Mouse (Mus musculus) left cerebral cortex, adult 8-10 months (tissue): ENCODE results near the gene Cmtm2b. TPM values are rescaled to one million over a fixed set of nuclear protein-coding genes. Genes with fewer than 3 reads are reported as not detected.

Experiments
- DNase-seq, 2 experiments: peaks; one replicate each; pipeline ENCODE4 v3.0.0; 2022; ENCODE audit warnings: low spot score in 2 of 2
- total RNA-seq, 4 experiments: library from RNA; stranded (reverse); gene quantifications; 2 replicates each; pipeline ENCODE4 v1.2.4; 2022

The Cmtm2b gene
- total RNA-seq, 4 experiments from 2014 or later = not detected

DNA sequence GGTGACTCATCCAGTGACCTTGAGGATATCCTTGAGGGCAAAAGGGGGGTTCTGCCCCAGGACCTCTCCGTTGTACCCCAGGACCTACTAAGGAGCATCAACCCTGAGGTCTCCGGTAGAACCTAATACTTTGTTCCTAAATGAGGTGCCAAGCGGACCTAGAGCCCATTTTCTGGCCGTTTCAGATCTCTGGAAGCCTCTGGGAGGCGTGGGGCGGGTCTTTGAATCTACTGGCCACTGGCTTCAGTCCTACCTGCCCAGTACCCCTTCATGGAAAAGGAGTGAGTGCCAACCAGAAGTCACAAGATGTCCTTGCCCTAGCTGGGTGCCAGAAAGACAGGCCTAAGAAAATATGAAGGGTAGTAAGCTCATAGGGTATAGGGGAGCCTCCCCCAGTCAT is 19.6 kb downstream of the Cmtm2b start:
- no peak for DNase-seq

DNA sequence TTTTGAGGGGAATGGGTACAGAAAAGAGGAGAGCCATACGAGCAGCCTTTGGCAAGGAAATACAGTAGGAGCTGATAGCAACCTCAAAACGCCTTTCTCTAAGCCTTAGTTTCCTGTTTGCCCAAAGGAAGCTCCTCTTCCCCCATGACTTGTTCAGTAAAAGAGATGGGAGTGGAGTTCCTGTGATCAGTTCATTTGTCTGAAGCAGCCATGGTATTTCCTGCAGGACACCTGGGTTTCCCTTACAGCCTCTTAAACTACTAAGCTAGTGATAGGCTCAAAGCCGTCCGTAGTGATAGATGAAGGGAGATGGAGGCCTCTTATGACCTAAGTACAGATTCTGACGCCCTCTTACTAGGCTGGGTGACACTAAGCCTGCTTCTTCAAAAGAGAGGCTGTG is 20.4 kb downstream of the Cmtm2b start:
- DNase-seq = no peak

DNA sequence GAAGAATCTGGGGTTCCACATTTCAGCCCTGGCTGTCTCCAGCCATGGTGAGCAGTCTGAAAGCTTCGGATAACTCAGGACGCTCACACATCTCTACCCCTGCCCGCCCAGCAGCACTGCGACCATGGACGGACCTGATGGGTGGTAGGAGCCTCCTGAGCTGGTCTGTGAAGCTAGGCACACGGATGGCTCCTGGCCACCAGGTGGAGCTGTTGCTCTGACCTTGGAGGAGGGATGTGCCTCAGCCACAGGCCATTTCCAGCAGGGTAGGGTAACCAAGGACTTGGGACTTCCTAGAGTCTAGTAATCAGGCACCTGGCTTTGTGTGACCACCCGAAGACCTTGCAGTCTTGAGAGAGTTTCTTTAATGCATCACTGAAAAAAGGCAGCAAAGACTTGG is 21.9 kb downstream of the Cmtm2b start:
- DNase-seq = peak; percentile 64 to 78

DNA sequence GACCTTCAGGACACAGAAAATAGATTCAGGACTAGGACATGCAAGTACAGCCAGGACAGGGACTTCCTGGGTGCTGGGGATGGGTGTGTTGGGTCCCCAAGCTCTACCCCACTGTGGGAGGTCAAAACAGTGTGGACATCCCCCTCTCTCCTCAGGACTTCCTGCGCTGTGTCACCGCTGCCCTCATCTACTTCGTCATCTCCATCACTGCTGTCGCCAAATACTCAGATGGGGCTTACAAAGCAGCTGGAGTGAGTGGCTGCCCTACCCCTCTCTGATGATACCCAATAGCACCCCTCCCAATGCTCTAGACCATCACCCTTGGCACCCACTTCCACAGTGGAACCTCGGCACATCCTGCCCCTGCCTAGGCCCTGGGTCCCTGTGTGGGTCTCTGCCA is 22.6 kb downstream of the Cmtm2b start:
- no peak for DNase-seq

DNA sequence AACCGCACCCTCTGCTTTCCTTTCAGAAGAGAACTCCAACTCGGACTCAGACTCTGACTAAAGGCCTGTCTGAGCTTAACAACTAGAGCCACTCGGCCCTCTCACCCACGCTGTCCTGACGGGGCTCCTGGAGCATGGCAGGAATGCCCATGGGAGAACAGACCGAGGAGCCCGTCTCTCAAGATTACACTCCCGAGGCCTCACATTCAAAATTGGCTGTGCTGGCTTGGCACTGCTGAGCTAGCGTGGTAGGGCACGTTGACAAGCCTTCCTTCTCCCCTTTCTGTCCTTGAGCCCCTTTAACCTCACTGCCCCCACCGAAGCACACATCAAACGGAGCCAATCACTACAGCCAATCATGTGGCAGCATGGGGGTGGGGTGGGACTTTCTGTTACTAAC is 24.7 kb downstream of the Cmtm2b start:
- DNase-seq = no peak

DNA sequence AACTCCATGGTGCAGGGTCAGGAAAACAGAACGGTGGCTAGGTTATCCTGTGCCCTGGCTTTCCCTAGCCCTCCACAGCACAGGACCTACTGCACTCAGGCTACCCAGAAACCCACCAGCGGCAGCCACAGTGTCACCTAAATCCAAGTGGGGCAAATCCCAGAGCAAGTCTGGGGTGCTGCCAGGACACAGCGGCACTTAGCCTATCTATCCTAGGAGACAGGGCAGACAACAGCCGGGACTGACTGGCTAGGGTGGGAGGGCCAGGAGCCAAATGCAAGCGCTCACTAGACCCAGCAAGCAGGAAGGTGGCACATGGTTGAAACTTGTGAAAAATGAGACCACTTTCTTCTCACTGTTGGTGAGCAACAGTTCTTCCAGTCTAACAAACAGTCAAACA is 26.9 kb downstream of the Cmtm2b start:
- no peak for DNase-seq

DNA sequence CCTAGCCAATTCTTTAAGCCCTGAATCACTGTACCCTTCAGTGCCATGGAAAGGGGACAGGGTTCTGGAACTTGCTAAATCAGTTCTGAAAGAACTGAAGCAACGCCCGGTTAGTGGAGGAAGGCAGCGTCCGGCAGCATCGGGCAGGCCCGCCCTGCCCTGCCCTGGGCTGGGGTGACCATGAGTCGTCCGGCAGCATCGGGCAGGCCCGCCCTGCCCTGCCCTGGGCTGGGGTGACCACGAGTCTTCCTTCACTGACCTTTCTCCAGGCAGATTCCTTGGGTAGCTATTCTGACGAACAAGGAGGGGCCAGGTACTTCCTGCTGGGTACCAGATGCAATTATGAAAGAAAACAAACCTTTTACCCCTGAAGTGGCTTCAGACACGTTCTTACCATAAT is 28.0 kb downstream of the Cmtm2b start:
- no peak for DNase-seq

DNA sequence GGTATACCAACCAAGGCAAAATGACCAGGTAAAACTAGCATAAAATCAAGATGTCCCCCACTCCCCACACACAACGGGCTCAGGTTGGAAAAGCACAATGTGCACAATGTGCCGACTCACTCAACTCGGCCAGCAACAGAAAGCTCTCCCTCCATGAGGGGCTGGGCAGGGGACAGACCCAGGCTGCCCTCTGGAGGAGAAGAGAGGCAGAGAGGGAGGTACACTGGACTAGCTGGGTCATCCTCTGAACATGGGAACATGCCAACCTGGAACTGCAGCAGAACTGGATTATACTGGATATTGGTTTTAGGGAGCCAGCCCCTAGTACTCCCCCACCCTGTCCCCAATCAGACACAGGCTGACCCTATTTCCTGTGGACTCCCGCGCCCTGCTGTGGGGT is 31.2 kb downstream of the Cmtm2b start:
- no peak for DNase-seq

DNA sequence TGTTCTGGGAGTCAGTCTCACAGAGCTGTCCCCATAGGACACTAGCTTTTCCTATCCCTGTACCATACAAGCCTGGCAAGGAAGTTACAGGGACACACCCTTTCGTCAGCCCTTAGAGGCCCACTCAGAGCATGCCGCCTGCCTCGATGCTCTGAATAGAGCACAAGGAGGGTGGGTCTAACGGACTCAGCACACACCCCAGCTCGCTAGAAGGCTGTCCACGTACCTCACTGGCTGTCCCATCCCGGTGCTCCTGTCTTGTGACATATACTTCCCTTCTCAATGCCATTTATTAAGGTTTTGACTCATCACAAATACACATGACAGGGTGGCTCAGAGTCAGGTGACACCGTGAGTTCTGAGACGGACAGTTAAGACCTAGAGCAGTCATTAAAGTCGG is 32.5 kb downstream of the Cmtm2b start:
- no peak for DNase-seq

DNA sequence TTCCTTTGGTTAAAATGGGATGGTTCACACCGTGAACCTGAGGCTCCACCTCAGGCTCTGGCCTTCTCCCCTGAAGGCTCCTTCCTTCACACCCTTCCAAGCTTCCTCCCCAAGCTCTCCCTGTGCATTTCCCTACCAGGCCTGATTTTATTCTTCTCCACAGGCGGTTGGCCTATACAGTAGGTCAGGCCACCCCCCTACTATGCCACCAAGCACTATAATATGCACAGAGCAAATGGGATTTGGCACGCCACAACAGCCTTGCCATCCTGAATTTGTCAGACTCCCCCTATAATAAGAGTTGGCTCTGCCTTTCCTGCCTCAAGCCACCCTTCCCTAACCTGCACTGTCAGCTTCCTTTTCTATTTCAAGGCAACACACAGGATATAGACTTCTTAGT is 36.6 kb downstream of the Cmtm2b start:
- DNase-seq = no peak

DNA sequence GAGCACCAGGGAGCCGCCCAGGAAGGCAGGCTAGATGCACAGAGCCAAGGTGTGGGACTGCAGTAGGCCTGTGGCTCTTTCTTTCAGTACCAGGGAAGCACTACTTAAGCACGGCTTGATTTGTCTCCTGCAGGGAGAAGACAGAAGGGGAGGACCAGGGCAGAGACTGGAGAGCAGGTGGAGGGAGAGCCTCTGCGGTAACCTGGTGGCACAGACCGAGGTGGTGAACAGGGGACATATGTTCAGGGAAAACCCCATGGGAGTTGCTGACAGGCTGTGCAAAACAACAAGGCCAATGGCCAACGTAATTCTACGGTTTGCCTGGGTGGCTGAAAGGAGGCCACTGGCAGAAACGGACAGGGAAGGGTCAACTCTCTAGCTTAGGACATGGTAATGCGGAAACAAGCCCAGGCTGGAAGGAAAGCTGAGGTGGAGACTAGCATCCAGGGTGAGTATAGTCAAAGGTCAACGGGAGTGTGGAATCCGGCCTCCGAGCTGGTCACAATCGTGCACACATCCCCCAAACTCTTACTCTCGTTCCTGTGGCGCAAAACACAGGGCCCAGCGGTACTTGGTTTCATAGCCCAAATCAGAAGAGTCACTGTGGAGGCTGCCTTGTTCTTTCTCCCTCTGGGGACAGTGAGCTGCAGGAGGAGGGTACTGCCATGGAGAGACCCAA is 37.9 kb downstream of the Cmtm2b start:
- no peak for DNase-seq

DNA sequence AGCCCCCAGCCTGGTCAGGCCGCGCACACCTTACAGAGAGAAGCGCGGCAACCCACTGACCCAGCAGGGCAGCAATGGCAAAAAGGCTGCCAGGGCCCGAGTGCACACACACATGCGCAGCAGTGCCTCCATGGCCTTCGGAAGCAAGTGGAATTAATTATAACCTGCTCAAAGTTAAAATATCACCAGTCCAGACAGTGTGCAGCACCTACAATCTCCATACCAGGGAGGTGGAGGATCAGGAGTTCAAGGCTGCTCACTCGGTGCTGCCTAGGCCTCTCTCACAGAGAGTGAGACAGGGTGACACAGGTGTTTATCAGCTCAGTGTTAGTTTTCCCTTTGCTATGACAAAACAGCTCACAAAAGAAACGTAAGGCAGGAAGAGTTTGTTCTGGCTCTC is 43.7 kb downstream of the Cmtm2b start:
- DNase-seq = no peak

DNA sequence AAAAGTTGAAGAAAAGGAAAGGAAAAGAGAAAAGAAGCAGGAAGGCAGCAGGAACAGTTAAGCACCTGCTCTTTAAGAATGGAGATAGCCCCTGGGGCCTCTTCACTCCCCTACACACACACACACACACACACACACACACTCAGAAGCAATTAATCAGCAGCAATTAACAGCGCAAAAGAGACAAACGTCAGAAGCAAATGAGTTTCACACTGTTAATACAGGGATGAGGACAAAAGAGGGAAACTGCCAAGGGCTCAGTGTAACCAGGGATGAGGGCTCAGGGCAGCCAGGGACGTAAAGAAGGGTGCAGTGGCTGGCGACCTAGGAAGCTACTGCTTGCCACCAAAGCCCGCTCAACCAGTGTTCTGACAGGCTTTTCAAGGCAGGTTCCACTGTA is 45.4 kb downstream of the Cmtm2b start:
- no peak for DNase-seq

DNA sequence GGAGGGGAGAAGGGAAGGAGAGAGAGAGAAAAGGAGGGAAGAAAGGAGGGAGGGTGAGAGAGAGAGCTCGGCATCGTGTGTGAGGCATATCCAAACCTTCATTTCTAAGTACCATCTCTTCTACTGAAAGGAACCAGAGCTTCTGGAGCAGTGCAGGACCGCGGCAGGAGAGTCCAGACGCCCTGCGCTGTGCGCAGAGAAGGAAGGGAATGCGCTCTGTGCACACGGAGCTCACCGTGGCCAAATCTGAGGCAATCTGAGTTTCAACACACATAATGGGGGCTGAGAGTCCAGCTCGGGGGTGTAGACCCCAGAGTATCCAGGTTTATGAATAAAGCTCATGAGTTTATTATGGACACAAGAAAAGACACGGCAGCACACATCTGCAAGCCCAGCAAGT is 47.6 kb downstream of the Cmtm2b start:
- no peak for DNase-seq

DNA sequence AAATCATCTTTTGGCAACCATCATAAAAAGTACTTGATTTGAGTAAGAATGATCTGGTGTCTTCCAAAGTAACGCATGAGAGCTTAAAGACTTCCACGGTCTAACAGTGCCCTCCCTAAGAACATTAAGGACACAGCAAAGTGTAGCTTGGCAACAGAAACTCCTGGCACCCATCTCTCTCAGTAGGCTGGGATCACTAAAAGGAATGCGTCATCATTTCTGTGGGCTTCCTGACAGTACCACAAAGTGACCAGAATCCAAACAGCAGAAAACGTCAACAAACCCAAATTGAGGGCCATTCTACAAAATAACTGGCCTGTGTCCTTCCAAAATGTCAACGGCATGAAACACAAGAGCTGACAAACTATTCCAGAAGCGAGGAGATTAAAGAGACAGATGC is 48.0 kb downstream of the Cmtm2b start:
- no peak for DNase-seq

DNA sequence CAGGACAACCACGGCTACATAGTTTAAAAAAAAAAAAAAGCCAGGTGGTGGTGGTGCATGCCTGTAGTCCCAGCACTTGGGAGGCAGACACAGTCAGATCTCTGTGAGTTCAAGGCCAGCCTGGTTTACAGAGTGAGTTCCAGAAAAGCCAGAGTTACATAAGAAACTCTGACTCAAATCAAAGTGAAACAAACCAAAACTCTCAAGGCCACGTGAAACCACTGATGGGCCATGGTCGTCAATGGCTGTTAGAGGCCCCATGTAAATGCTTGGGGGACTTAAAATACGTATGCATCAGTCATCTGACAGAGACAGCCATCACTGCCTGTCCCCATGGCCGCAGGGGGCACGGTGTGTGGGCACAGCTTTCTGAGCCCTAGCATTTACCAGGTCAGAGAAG is 49.1 kb downstream of the Cmtm2b start:
- DNase-seq = no peak

DNA sequence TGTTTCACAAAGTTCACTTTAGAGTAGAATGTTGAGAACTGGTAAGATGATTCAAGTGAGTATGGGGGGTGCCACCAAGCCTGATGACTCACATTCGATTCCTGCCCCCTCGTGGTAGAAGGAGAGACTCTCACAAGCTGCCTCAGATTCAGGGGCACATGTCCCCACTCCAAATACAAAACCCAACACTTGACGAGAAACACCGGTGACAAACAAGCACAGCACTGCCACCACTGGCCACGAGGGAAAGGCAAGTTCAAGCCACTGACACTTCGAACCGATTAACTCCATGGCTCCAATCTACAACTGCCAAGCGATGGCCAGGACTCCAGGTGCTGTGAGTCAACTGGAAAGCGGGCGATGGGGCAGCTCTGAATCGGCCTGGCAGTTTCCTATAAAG is 51.7 kb downstream of the Cmtm2b start:
- DNase-seq = no peak

DNA sequence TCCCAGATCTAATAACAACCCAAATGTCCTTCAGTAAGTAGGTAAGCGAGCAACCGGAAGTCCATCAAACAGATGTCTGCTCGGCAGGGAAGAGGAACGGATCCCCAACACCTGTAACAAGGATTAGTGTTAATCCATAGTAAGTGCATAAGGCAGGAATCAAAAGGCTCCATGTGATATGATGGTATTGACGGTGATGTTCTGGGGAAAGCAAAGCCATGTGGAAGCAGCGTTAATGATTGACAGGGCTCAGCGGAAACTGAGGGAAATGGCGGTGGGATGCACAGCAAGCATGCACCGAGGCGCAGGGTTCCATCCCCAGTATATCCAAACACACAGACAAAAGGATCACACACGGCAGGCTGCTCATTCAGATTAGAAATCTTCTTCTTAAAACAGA is 52.2 kb downstream of the Cmtm2b start:
- no peak for DNase-seq

DNA sequence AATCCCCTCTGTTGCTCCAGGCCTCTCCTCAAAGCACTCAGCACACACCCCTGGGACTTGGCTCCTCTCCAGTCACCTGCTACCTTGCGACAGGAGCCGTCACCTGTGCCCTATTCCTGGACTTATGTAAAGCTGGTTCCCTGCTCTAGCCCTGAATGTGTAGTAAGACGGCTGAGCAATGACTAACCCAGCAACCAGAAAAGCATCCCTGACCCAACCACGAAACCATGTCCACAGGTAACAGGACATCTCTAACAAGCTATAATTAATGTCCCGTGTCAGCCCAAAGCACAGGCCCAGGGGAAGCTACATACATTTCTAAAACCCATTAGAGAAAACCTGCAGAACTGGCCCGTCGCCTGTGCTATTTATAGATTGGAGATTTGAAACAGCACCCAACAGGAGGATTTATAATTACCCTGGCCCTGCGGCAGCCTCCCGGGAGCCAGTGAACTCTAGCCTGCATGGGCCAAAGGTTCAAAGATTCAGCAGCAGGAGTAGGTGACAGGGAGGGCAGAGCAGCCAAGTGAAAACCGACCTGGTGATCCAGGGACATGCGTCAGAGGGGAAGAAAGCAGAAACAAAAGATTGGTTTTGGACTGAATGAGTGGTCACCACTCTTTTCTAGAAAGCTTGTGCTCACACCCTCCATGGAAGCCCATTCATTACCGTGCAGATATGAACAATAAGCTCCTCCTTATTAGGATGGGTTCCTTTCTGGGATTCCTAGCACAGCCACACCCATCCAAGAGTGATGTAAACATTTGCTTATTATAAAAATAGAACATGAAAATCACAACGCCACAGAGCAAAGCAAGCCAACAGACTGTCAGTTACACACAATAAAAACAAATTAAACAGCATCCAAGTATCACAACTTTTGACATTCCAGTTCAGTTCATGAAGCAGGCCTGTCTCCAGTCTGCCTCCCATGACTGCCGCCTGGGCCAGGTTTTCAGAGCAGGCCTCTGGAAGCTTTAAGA is 53.1 kb downstream of the Cmtm2b start:
- DNase-seq = no peak

DNA sequence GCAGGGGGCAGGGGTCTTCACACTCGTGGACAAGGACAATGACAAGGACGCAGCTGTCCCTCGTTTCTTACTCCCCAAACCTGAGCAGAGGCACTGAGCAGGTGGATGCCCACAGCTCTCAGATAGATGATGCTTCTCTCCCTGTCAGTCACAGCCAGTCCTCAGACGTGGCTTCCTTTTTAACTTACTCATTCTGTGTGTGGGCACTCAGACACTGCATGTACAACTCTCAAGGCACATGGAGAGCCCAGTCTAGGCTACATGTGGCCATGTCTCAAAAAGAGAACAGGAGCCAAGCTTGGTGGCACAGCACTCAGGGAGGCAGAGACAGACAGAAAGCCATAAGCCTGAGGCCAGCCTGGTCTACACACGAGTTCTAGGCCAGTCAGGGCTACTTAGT is 53.9 kb downstream of the Cmtm2b start:
- no peak for DNase-seq

DNA sequence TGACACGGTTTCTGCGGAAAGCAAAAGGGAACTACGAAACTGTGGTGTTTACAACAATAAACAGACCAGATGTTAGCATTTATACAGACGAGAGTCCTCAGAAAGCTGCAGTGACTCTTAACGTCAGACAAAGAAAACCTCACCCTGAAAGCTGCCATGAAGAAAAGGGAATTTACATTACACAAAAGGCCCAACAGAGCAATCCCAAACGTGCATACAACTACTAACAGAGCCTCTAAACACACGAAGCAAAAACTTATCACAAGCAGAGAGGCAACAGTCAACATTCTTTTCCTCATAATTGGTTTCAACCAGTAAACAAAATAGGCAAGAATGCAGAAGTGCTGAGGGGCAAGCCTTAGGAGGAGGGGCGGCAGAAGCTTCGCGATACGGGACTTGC is 54.6 kb downstream of the Cmtm2b start:
- DNase-seq = no peak

DNA sequence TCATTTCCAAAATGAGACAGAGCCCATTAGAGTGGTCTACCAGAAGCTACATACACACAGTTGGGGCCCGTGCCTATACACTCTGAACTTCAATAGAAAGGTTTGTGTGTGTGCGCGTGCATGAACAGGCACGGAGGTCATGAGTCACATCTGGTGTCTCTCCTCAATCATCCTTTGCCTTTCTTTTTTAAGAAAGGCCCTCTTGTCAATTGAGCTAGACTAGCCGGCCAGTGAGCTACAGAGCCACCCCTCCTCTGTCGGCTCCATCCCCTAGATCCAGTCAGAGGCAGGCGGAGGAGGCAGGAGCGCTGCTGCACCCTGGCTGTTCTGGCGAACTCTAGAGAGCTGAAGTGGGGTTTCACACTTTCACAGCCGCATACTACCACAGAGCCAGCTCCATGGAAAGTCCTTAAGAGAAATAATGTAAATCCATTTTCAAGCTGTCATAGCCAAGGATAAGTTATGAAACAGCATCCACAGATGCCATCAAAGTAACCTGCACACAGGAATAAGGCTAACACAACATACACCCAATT is 57.3 kb downstream of the Cmtm2b start:
- DNase-seq = no peak

DNA sequence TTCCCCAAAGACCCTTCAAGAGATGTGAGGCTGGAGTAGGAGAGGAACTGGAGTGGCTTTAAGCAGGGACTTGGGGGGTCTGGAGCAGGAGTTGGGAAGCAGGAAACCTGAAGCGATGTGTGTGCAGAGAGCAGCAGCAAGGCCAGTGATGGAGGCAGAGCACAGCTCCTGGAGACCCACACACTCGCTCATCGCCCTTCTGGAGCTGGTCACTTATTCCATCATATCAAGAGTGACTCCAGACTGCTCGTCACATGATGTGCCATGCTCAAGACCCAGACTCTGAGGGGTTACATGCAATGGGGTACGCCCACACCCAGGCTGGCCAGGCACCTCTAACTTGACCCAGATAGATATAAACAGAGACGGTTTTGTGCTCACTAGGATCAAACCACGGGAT is 58.2 kb downstream of the Cmtm2b start:
- DNase-seq = no peak
